Mouse (Mus musculus) ES-Bruce4 (cell line): ENCODE measurements around the gene Sfrp2.

Source experiments
- CTCF ChIP-seq: IDR thresholded peaks from one replicate; pipeline ENCODE4 v1.8.1; 2011; ENCODE audit warnings: low read depth, low read length
- POLR2A ChIP-seq: IDR thresholded peaks from one replicate; pipeline ENCODE4 v1.8.1; 2011; ENCODE audit warnings: low read length; ENCODE audit not compliant: insufficient read depth

GRCm38 (mm10) chr3:83733985-83734384, 32.1 kb upstream of the Sfrp2 start:
- TF ChIP-seq CTCF (no peak), POLR2A (no peak)
